Mouse (Mus musculus): ENCODE results near the gene Supt7l. TPM values are rescaled to one million over a fixed set of nuclear protein-coding genes. Genes with fewer than 3 reads are reported as not detected.

Supt7l gene
- total RNA-seq, 1 experiment = 22.4 TPM

DNA sequence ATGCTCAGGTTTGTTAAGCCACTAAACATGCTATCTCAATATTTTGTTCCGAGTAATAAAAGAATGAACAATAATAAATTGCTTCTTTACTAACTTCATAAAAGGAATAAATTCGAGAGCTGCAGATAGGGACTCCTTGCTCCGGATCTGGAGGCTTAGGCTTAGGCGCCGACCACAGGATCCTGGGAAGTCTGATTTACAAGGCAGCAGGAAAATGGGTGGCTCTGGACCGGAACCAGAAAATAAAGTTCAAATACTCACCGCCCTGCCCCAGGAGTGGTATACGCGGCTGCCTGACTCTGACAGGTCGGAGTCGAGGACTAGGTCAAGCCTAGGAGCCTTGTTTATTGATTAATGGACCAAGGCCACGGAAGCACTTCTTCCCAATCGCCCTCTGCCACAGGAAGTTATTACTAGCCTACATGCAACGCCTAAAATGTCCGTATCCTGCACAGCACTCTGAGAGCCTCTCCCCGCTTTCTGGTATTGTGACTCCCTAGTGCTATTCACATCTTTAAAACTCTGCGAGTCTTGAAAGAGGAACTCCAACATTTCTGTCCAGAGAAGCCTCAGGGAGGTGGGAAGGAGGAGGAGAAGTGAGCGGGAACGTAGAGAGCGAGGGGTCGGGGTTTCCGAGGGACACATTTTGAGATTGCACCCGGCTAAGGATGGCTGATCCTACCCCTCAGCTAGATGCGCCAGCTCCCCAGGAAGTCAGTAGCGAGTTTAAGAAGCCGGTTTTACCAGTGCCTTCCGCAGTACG, 1.1 kb downstream of the Supt7l start, which contains the start of gene Slc4a1ap:
Slc4a1ap (plus strand) TSS at position 642 of the 763 bp plus-strand sequence.
- TF ChIP-seq HCFC1 (IDR thresholded peaks at IDR 0.05; ENCODE audit: borderline replicate concordance, insufficient read depth, low read length) (peak; percentile 79), ZNF384 (IDR thresholded peaks at IDR 0.05; ENCODE audit: low read depth, low read length) (no peak), ZC3H11A (IDR thresholded peaks at IDR 0.05; ENCODE audit: borderline replicate concordance, low read depth, low read length) (no peak), CHD2 (IDR thresholded peaks at IDR 0.05; ENCODE audit: low read depth, low read length) (peak; percentile 92), MAFK (IDR thresholded peaks at IDR 0.05; ENCODE audit: insufficient read depth, low read depth, low read length) (no peak)

GRCm38 (mm10) chr5:31520556-31520955, 7.1 kb downstream of the Supt7l start:
- H3K36me3 ChIP-seq (ENCODE audit: control insufficient read depth, insufficient read depth, low read length, poor library complexity, severe bottlenecking) = peaks cover 12% of the 10 kb centered on the region

More for the DNA sequence above, 1.1 kb downstream of the Supt7l start, which contains the start of gene Slc4a1ap:
- H3K4me1 ChIP-seq (ENCODE audit: control insufficient read depth in 2 of 2, insufficient read depth in 2 of 2, low read length in 2 of 2, poor library complexity in 1 of 2) = peaks cover 0 to 8% of the 10 kb centered on the region in 2 experiments; a peak in 2 of 4 replicates
- peaks cover 12% of the 10 kb centered on the region for H3K36me3 ChIP-seq (ENCODE audit: control insufficient read depth, insufficient read depth, low read length, poor library complexity, severe bottlenecking)
- in situ Hi-C loops (cut with MboI; ENCODE audit: low sequenced_read_pairs in 2 of 2, unreplicated experiment in 2 of 2) = no loop called here
- peak within 1 kb of the TSS; percentile 97 for H3K9ac ChIP-seq (ENCODE audit: insufficient read depth, low read depth, low read length, poor library complexity, severe bottlenecking)
- H3K4me3 ChIP-seq (ENCODE audit: insufficient read depth in 1 of 2, low read depth in 1 of 2, low read length in 2 of 2, poor library complexity in 1 of 2, severe bottlenecking in 1 of 2) = peak within 1 kb of the TSS; percentile 97 to 99
- peak; percentile 78 for DNase-seq (ENCODE audit: low read depth, low spot score)
- H3K27ac ChIP-seq (ENCODE audit: insufficient read depth, low read depth, low read length, poor library complexity, severe bottlenecking) = peak within 1 kb of the TSS; percentile 1; the same call in 1 of the 2 replicates
- no peaks in the 10 kb centered on the region for H3K9me3 ChIP-seq (ENCODE audit: control insufficient read depth, insufficient read depth, low read depth, low read length)

DNA sequence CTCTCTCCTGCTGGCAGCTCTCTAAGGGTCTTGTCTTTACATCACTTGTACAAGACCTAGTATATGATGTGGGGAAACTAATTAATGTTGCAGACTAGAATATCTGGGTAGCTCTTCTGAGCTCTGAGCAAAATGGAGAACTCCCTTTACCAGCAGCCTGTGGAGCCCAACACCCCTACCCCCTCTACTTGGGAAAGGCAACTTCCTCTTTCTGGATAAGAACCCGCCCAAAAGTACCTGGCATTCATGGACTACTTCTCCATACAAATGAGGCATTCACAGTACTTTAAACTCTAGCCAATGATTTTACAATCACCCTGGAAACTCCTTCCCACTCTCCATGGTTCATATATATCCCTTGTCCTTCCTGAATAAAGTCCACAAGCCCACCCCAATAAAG, 15.1 kb downstream of the Supt7l start:
- no peak for DNase-seq (ENCODE audit: low read depth, low spot score)
- peaks cover 33% of the 10 kb centered on the region for H3K36me3 ChIP-seq (ENCODE audit: control insufficient read depth, insufficient read depth, low read length, poor library complexity, severe bottlenecking)
- in situ Hi-C loops (cut with MboI; ENCODE audit: low sequenced_read_pairs in 2 of 2, unreplicated experiment in 2 of 2) = no loop called here
- no peak overlapping the region for H3K9ac ChIP-seq (ENCODE audit: insufficient read depth, low read depth, low read length, poor library complexity, severe bottlenecking)
- H3K9me3 ChIP-seq (ENCODE audit: control insufficient read depth, insufficient read depth, low read depth, low read length) = no peaks in the 10 kb centered on the region
- no peak overlapping the region for H3K4me3 ChIP-seq (ENCODE audit: insufficient read depth in 1 of 2, low read depth in 1 of 2, low read length in 2 of 2, poor library complexity in 1 of 2, severe bottlenecking in 1 of 2)
- TF ChIP-seq MAFK (IDR thresholded peaks at IDR 0.05; ENCODE audit: insufficient read depth, low read depth, low read length) (no peak), CHD2 (IDR thresholded peaks at IDR 0.05; ENCODE audit: low read depth, low read length) (no peak), HCFC1 (IDR thresholded peaks at IDR 0.05; ENCODE audit: borderline replicate concordance, insufficient read depth, low read length) (no peak), ZNF384 (IDR thresholded peaks at IDR 0.05; ENCODE audit: low read depth, low read length) (no peak), ZC3H11A (IDR thresholded peaks at IDR 0.05; ENCODE audit: borderline replicate concordance, low read depth, low read length) (no peak)
- H3K27ac ChIP-seq (ENCODE audit: insufficient read depth, low read depth, low read length, poor library complexity, severe bottlenecking) = no peak overlapping the region
- no peaks in the 10 kb centered on the region for H3K4me1 ChIP-seq (ENCODE audit: control insufficient read depth in 2 of 2, insufficient read depth in 2 of 2, low read length in 2 of 2, poor library complexity in 1 of 2)

More at GRCm38 (mm10) chr5:31520556-31520955, 7.1 kb downstream of the Supt7l start:
- TF ChIP-seq ZNF384 (IDR thresholded peaks at IDR 0.05; ENCODE audit: low read depth, low read length) (no peak), HCFC1 (IDR thresholded peaks at IDR 0.05; ENCODE audit: borderline replicate concordance, insufficient read depth, low read length) (no peak), MAFK (IDR thresholded peaks at IDR 0.05; ENCODE audit: insufficient read depth, low read depth, low read length) (no peak), ZC3H11A (IDR thresholded peaks at IDR 0.05; ENCODE audit: borderline replicate concordance, low read depth, low read length) (no peak), CHD2 (IDR thresholded peaks at IDR 0.05; ENCODE audit: low read depth, low read length) (no peak)
- H3K9me3 ChIP-seq (ENCODE audit: control insufficient read depth, insufficient read depth, low read depth, low read length) = no peaks in the 10 kb centered on the region
- H3K4me3 ChIP-seq (ENCODE audit: insufficient read depth in 1 of 2, low read depth in 1 of 2, low read length in 2 of 2, poor library complexity in 1 of 2, severe bottlenecking in 1 of 2) = no peak overlapping the region
- peaks cover 0 to 3% of the 10 kb centered on the region in 2 experiments; a peak in 1 of 4 replicates for H3K4me1 ChIP-seq (ENCODE audit: control insufficient read depth in 2 of 2, insufficient read depth in 2 of 2, low read length in 2 of 2, poor library complexity in 1 of 2)
- no peak for DNase-seq (ENCODE audit: low read depth, low spot score)
- H3K9ac ChIP-seq (ENCODE audit: insufficient read depth, low read depth, low read length, poor library complexity, severe bottlenecking) = no peak overlapping the region
- no peak overlapping the region for H3K27ac ChIP-seq (ENCODE audit: insufficient read depth, low read depth, low read length, poor library complexity, severe bottlenecking)
- in situ Hi-C loops (cut with MboI; ENCODE audit: low sequenced_read_pairs in 2 of 2, unreplicated experiment in 2 of 2) = no loop called here

DNA sequence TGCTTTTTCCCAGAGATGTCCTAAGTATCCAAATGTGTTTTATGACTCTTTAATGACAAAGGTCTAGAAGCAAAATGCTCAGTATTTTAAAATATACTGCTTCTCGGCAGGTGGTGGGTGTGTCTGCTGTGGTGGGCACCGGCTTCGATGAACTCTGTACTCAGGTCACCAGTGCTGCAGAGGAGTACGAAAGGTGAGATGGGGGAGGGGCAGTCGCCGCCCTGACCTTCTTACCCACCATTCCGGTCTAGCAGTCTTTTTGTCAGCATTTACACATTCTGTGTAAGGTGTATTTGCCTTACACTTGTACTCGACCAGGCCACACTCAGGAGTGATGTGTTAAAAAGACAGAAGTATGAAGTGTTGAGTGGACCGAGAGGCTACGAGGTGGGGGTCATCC, 22.8 kb downstream of the Supt7l start:
- in situ Hi-C loops (cut with MboI; ENCODE audit: low sequenced_read_pairs in 2 of 2, unreplicated experiment in 2 of 2) = no loop called here
- no peak for DNase-seq (ENCODE audit: low read depth, low spot score)
- Histone ChIP-seq H3K4me3 (ENCODE audit: insufficient read depth in 1 of 2, low read depth in 1 of 2, low read length in 2 of 2, poor library complexity in 1 of 2, severe bottlenecking in 1 of 2) (no peak overlapping the region), H3K9me3 (ENCODE audit: control insufficient read depth, insufficient read depth, low read depth, low read length) (no peaks in the 10 kb centered on the region), H3K4me1 (ENCODE audit: control insufficient read depth in 2 of 2, insufficient read depth in 2 of 2, low read length in 2 of 2, poor library complexity in 1 of 2) (peaks cover 3 to 8% of the 10 kb centered on the region in 2 experiments; a peak in 1 of 4 replicates), H3K9ac (ENCODE audit: insufficient read depth, low read depth, low read length, poor library complexity, severe bottlenecking) (no peak overlapping the region), H3K36me3 (ENCODE audit: control insufficient read depth, insufficient read depth, low read length, poor library complexity, severe bottlenecking) (peaks cover 56% of the 10 kb centered on the region), H3K27ac (ENCODE audit: insufficient read depth, low read depth, low read length, poor library complexity, severe bottlenecking) (no peak overlapping the region)
- TF ChIP-seq CHD2 (IDR thresholded peaks at IDR 0.05; ENCODE audit: low read depth, low read length) (no peak), ZNF384 (IDR thresholded peaks at IDR 0.05; ENCODE audit: low read depth, low read length) (no peak), HCFC1 (IDR thresholded peaks at IDR 0.05; ENCODE audit: borderline replicate concordance, insufficient read depth, low read length) (no peak), ZC3H11A (IDR thresholded peaks at IDR 0.05; ENCODE audit: borderline replicate concordance, low read depth, low read length) (no peak), MAFK (IDR thresholded peaks at IDR 0.05; ENCODE audit: insufficient read depth, low read depth, low read length) (no peak)
